Mouse (Mus musculus) thymus, postnatal 14 days (tissue): ENCODE measurements around the gene Tnf.

Source experiments
- DNase-seq: peaks from one replicate; pipeline ENCODE4 v3.0.0; 2021

Tnf gene

GRCm38 (mm10) chr17:35197126-35197525, 4.7 kb downstream of the Tnf start:
- DNase-seq, result peak; percentile 45

GRCm38 (mm10) chr17:35196321-35196641, 5.5 kb downstream of the Tnf start:
- DNase-seq, result peak; percentile 51

GRCm38 (mm10) chr17:35195631-35196320, 6.0 kb downstream of the Tnf start:
- peak; percentile 99 for DNase-seq

- peak; percentile 49 for DNase-seq
These were observed 6.8 kb downstream of the Tnf start for GRCm38 (mm10) chr17:35194844-35195630.

- peak; percentile 94 for DNase-seq
These were observed 7.6 kb downstream of the Tnf start, which contains the start of gene Ltb for GRCm38 (mm10) chr17:35193881-35194843. Gene Ltb (plus strand): TSS chr17:35194439.

GRCm38 (mm10) chr17:35192924-35193323, 8.9 kb downstream of the Tnf start:
- peak; percentile 18 for DNase-seq

- peak; percentile 20 for DNase-seq
These were observed 10.1 kb downstream of the Tnf start for GRCm38 (mm10) chr17:35191723-35192122.

GRCm38 (mm10) chr17:35190096-35190495, 11.7 kb downstream of the Tnf start:
- peak; percentile 69 for DNase-seq

- peak; percentile 33 for DNase-seq
These were observed 12.6 kb downstream of the Tnf start for GRCm38 (mm10) chr17:35189186-35189585.

- peak; percentile 25 for DNase-seq
These were observed 13.7 kb downstream of the Tnf start, which contains the start of gene Lst1 for GRCm38 (mm10) chr17:35187959-35188610. Gene Lst1 (minus strand): TSS chr17:35188439.

GRCm38 (mm10) chr17:35187345-35187744, 14.5 kb downstream of the Tnf start:
- DNase-seq, result no peak

GRCm38 (mm10) chr17:35186681-35187080, 15.1 kb downstream of the Tnf start:
- DNase-seq, result peak; percentile 80

GRCm38 (mm10) chr17:35185639-35186611, 15.9 kb downstream of the Tnf start:
- DNase-seq, result peak; percentile 93

GRCm38 (mm10) chr17:35180093-35180492, 21.7 kb downstream of the Tnf start:
- no peak for DNase-seq

- peak; percentile 88 for DNase-seq
These were observed 23.3 kb downstream of the Tnf start for GRCm38 (mm10) chr17:35178528-35178927.

- no peak for DNase-seq
These were observed 25.8 kb downstream of the Tnf start, which contains the start of gene Aif1 for GRCm38 (mm10) chr17:35175968-35176367. Gene Aif1 (minus strand): TSS chr17:35176068.

GRCm38 (mm10) chr17:35175382-35175781, 26.4 kb downstream of the Tnf start:
- no peak for DNase-seq

- no peak for DNase-seq
These were observed 27.4 kb downstream of the Tnf start for GRCm38 (mm10) chr17:35174201-35174977.

GRCm38 (mm10) chr17:35173329-35173728, 28.5 kb downstream of the Tnf start:
- no peak for DNase-seq
